Mouse (Mus musculus) embryonic fibroblast, embryonic 13.5 days (primary cell): ENCODE results near the gene Serhl. TPM values are rescaled to one million over a fixed set of nuclear protein-coding genes. Genes with fewer than 3 reads are reported as not detected.

Experiments used
- H3K27ac ChIP-seq: 2 replicates; pipeline ENCODE4 v1.5.1; 2012; ENCODE audit warnings: low read length, control low read depth, inconsistent platforms; ENCODE audit not compliant: insufficient read depth
- H3K4me1 ChIP-seq: 2 replicates; pipeline ENCODE4 v1.6.1; 2011; ENCODE audit warnings: low read length; ENCODE audit not compliant: control insufficient read depth, insufficient read depth
- H3K4me3 ChIP-seq: 2 replicates; pipeline ENCODE4 v1.5.1; 2011; ENCODE audit warnings: mild to moderate bottlenecking, control low read depth, low read length; ENCODE audit not compliant: insufficient read depth
- CTCF ChIP-seq: IDR thresholded peaks from 2 replicates; pipeline ENCODE4 v1.5.1; 2011; ENCODE audit warnings: mild to moderate bottlenecking, control low read depth, low read length, moderate library complexity, borderline replicate concordance; ENCODE audit not compliant: insufficient read depth
- POLR2A ChIP-seq: IDR thresholded peaks from 2 replicates; pipeline ENCODE4 v1.6.1; 2011; ENCODE audit warnings: low read depth, mild to moderate bottlenecking, control low read depth, low read length, moderate library complexity
- polyA plus RNA-seq: library from polyadenylated mRNA; stranded (reverse); fragments of >200 nt; gene quantifications from 2 replicates; pipeline ENCODE4 v1.2.4, GENCODE M21; 2011; ENCODE audit warnings: low read depth; ENCODE audit not compliant: missing spikeins, insufficient read length

Serhl gene
- polyA plus RNA-seq, 1 experiment: 31.2 TPM

- no peak for TF ChIP-seq CTCF
- TF ChIP-seq POLR2A: no peak
- no peak overlapping the region for H3K4me3 ChIP-seq
- H3K27ac ChIP-seq: no peak overlapping the region
- no peaks in the 10 kb centered on the region; the same call in 1 of the 2 replicates for H3K4me1 ChIP-seq
These were observed 13.4 kb upstream of the Serhl start for GRCm38 (mm10) chr15:83075607-83076525.

GRCm38 (mm10) chr15:83083530-83083929 lies 5.8 kb upstream of the Serhl start:
- Histone ChIP-seq H3K4me1 (no peaks in the 10 kb centered on the region), H3K4me3 (no peak overlapping the region), H3K27ac (no peak overlapping the region)
- TF ChIP-seq POLR2A (no peak), CTCF (no peak)

- TF ChIP-seq POLR2A: no peak
- no peak for TF ChIP-seq CTCF
- Histone ChIP-seq H3K4me3 (no peak overlapping the region), H3K4me1 (no peaks in the 10 kb centered on the region), H3K27ac (no peak overlapping the region)
These were observed 5.2 kb upstream of the Serhl start for GRCm38 (mm10) chr15:83084022-83084640.

GRCm38 (mm10) chr15:83085901-83086300 lies 3.4 kb upstream of the Serhl start:
- Histone ChIP-seq H3K4me1 (no peaks in the 10 kb centered on the region), H3K4me3 (no peak overlapping the region), H3K27ac (no peak overlapping the region)
- no peak for TF ChIP-seq POLR2A
- TF ChIP-seq CTCF: peak; percentile 50

- no peak overlapping the region for H3K27ac ChIP-seq
- H3K4me3 ChIP-seq: no peak overlapping the region
- no peaks in the 10 kb centered on the region for H3K4me1 ChIP-seq
- TF ChIP-seq POLR2A (no peak), CTCF (no peak)
These were observed 2.5 kb upstream of the Serhl start for GRCm38 (mm10) chr15:83086636-83087328.

GRCm38 (mm10) chr15:83088495-83089428 lies 544 bp upstream of the Serhl start:
- no peaks in the 10 kb centered on the region for H3K4me1 ChIP-seq
- H3K4me3 ChIP-seq: no peak overlapping the region
- no peak for TF ChIP-seq POLR2A
- H3K27ac ChIP-seq: no peak overlapping the region

GRCm38 (mm10) chr15:83090874-83091273 lies 1.6 kb downstream of the Serhl start:
- Histone ChIP-seq H3K4me3 (no peak overlapping the region), H3K4me1 (no peaks in the 10 kb centered on the region), H3K27ac (no peak overlapping the region)
- TF ChIP-seq CTCF (no peak), POLR2A (no peak)

GRCm38 (mm10) chr15:83093687-83094086 lies 4.4 kb downstream of the Serhl start:
- no peak overlapping the region for H3K4me3 ChIP-seq
- H3K4me1 ChIP-seq: no peaks in the 10 kb centered on the region
- no peak overlapping the region for H3K27ac ChIP-seq
- TF ChIP-seq CTCF (no peak), POLR2A (no peak)

GRCm38 (mm10) chr15:83095950-83096349 lies 6.6 kb downstream of the Serhl start:
- H3K4me1 ChIP-seq: no peaks in the 10 kb centered on the region
- no peak overlapping the region for H3K4me3 ChIP-seq
- TF ChIP-seq POLR2A: no peak
- peak; percentile 90 for TF ChIP-seq CTCF
- H3K27ac ChIP-seq: no peak overlapping the region
